Mouse (Mus musculus) central nervous system, embryonic 18 days (tissue): ENCODE results near the gene Tex22. TPM values are rescaled to one million over a fixed set of nuclear protein-coding genes. Genes with fewer than 3 reads are reported as not detected.

Experiments
- polyA plus RNA-seq: library from polyadenylated mRNA; depleted of rRNA; stranded (reverse); fragments of >200 nt; gene quantifications from 2 replicates; pipeline ENCODE4 v1.2.3, GENCODE M21; 2012; rRNA removed

Gene Tex22
- 0.10 and 0.11 TPM in 2 replicates for polyA plus RNA-seq

DNA sequence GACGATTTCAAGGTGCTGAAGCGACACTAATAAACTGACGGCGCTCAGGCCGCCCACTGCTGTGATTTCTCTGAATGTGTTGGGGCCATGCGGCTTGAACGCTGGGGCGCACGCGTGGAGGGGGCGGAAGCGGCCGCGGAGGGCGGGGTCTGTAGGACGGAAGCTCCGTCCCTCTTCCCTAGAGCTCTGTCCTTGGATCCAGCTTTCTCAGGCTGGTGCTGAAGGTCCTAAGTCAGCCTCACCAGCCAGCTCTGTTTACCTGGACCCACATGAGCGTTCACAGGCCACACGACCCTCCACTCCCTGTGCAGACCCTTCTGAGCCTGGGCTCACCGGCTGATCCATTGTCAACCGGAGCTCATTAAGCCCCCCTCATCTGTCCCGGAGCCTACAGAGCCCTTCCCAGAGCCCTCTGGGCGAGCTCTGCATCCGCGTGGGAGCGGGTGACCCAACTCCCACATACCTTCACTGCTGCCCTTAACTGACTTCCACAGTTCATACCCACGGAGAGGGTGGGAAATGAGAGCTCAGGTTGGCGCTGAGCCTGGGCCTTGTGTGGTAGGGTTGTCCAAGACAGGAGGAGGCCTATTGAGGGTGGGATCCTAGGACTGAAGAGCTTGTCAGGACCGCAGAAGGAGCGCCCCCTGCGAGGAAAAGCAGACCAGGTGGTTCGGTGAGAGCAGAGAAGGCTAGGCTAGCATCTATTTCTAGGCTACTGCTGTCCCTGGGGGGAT lies at the start of gene Tex22:
Gene Tex22 (plus strand): TSS at position 174 of the 734 bp plus-strand sequence.

GRCm38 (mm10) chr12:113097749-113098281 lies 23.5 kb downstream of the Tex22 start, which contains the start of gene Mta1:
Mta1 (plus strand) TSS chr12:113098278.

Other genes with a start within 250 kb of the Tex22 start
- 28.8 and 28.9 TPM in 2 replicates for gene Cdca4, start 245.1 kb upstream of the Tex22 start, polyA plus RNA-seq
- gene Gpr132, start 206.3 kb upstream of the Tex22 start, polyA plus RNA-seq, result 0.08 TPM in 1 of 2 replicates, not detected in the other
- 59.0 and 68.4 TPM in 2 replicates for gene Jag2, start 144.7 kb upstream of the Tex22 start, polyA plus RNA-seq
- gene Nudt14, start 132.4 kb upstream of the Tex22 start, polyA plus RNA-seq, result 33.7 and 39.1 TPM in 2 replicates
- 46.2 and 54.6 TPM in 2 replicates for gene Btbd6, start 98.0 kb upstream of the Tex22 start, polyA plus RNA-seq
- 50.2 and 52.5 TPM in 2 replicates for gene Brf1, start 73.8 kb upstream of the Tex22 start, polyA plus RNA-seq
- gene Pacs2, start 60.0 kb upstream of the Tex22 start, polyA plus RNA-seq, result 87.5 and 97.2 TPM in 2 replicates
- gene Mta1, start 23.8 kb downstream of the Tex22 start, polyA plus RNA-seq, result 76.5 and 85.5 TPM in 2 replicates
- 397 and 443 TPM in 2 replicates for gene Crip2, start 65.7 kb downstream of the Tex22 start, polyA plus RNA-seq
- 65.2 and 139 TPM in 2 replicates for gene Crip1, start 71.8 kb downstream of the Tex22 start, polyA plus RNA-seq
- 8.6 and 8.8 TPM in 2 replicates for gene Tedc1, start 81.9 kb downstream of the Tex22 start, polyA plus RNA-seq
- gene Tmem121, start 111.4 kb downstream of the Tex22 start, polyA plus RNA-seq, result 76.9 and 77.5 TPM in 2 replicates